Mouse (Mus musculus) neural tube, embryonic 10.5 days (tissue): ENCODE data around the gene Lamc1.
"Not testable (repeated sequence)": the region's sequence is repeated elsewhere in the genome, so short reads cannot be mapped to it uniquely, and the experiment has no call there.

ENCODE experiments used
- DNase-seq: peaks from one replicate; pipeline ENCODE4 v3.0.0-alpha.2; 2017; ENCODE audit warnings: low spot score; ENCODE audit errors: extremely low spot score

Lamc1 gene

GRCm38 (mm10) chr1:153332444-153333295 lies at the start of gene Lamc1:
TSS of gene Lamc1 (minus strand) at chr1:153332786.
- DNase-seq, result peak; percentile 97

GRCm38 (mm10) chr1:153380746-153381282 lies 48.2 kb upstream of the Lamc1 start:
- no peak for DNase-seq

GRCm38 (mm10) chr1:153379832-153380231 lies 47.2 kb upstream of the Lamc1 start:
- DNase-seq, result no peak

GRCm38 (mm10) chr1:153378587-153378986 lies 46.0 kb upstream of the Lamc1 start:
- no peak for DNase-seq

GRCm38 (mm10) chr1:153376446-153376845 lies 43.9 kb upstream of the Lamc1 start:
- no peak for DNase-seq

- DNase-seq, result no peak
Observed at GRCm38 (mm10) chr1:153374136-153374535, 41.5 kb upstream of the Lamc1 start.

- no peak for DNase-seq
Observed at GRCm38 (mm10) chr1:153371846-153372245, 39.3 kb upstream of the Lamc1 start.

GRCm38 (mm10) chr1:153369011-153369410 lies 36.4 kb upstream of the Lamc1 start:
- DNase-seq, result no peak

- no peak for DNase-seq
Observed at GRCm38 (mm10) chr1:153367048-153367447, 34.5 kb upstream of the Lamc1 start.

GRCm38 (mm10) chr1:153361926-153362325 lies 29.3 kb upstream of the Lamc1 start:
- no peak for DNase-seq

GRCm38 (mm10) chr1:153360556-153360955 lies 28.0 kb upstream of the Lamc1 start:
- DNase-seq, result no peak

- DNase-seq, result no peak
Observed at GRCm38 (mm10) chr1:153357218-153357617, 24.6 kb upstream of the Lamc1 start.

- no peak for DNase-seq
Observed at GRCm38 (mm10) chr1:153354466-153354865, 21.9 kb upstream of the Lamc1 start.

- DNase-seq, result no peak
Observed at GRCm38 (mm10) chr1:153353736-153354430, 21.3 kb upstream of the Lamc1 start.

- no peak for DNase-seq
Observed at GRCm38 (mm10) chr1:153351034-153351433, 18.4 kb upstream of the Lamc1 start.

- DNase-seq, result no peak
Observed at GRCm38 (mm10) chr1:153347726-153348125, 15.1 kb upstream of the Lamc1 start.

- DNase-seq, result no peak
Observed at GRCm38 (mm10) chr1:153347040-153347439, 14.5 kb upstream of the Lamc1 start.

- no peak for DNase-seq
Observed at GRCm38 (mm10) chr1:153345699-153346291, 13.2 kb upstream of the Lamc1 start.

GRCm38 (mm10) chr1:153345002-153345401 lies 12.4 kb upstream of the Lamc1 start:
- no peak for DNase-seq

- DNase-seq, result not testable (repeated sequence)
Observed at GRCm38 (mm10) chr1:153335451-153335850, 2.9 kb upstream of the Lamc1 start.

GRCm38 (mm10) chr1:153333296-153334121 lies 923 bp upstream of the Lamc1 start:
- no peak for DNase-seq
